Mouse (Mus musculus): ENCODE measurements around the gene Hoxb6.

The Hoxb6 gene

GRCm38 (mm10) chr11:96340698-96341365 is 48.6 kb downstream of the Hoxb6 start:
- DNase-seq, result peak; percentile 40

- peak; percentile 70 for DNase-seq
Measured at GRCm38 (mm10) chr11:96341701-96342575, 49.7 kb downstream of the Hoxb6 start.

GRCm38 (mm10) chr11:96342576-96342930 is 50.3 kb downstream of the Hoxb6 start:
- peak; percentile 17 for DNase-seq

- peak; percentile 12 for DNase-seq
Measured at GRCm38 (mm10) chr11:96343206-96343745, 51.0 kb downstream of the Hoxb6 start.

GRCm38 (mm10) chr11:96344061-96344877 is 52.0 kb downstream of the Hoxb6 start:
- peak; percentile 47 for DNase-seq

GRCm38 (mm10) chr11:96344878-96345159 is 52.5 kb downstream of the Hoxb6 start:
- DNase-seq, result no peak

- DNase-seq, result no peak
Measured at GRCm38 (mm10) chr11:96345220-96345892, 53.1 kb downstream of the Hoxb6 start.

GRCm38 (mm10) chr11:96345893-96346806 is 53.9 kb downstream of the Hoxb6 start:
- DNase-seq, result peak; percentile 71

- DNase-seq, result peak; percentile 58
Measured at GRCm38 (mm10) chr11:96346916-96347520, 54.7 kb downstream of the Hoxb6 start.

GRCm38 (mm10) chr11:96347717-96348116 is 55.4 kb downstream of the Hoxb6 start:
- DNase-seq, result no peak

GRCm38 (mm10) chr11:96348141-96348928 is 56.1 kb downstream of the Hoxb6 start:
- peak; percentile 80 for DNase-seq

GRCm38 (mm10) chr11:96348988-96349387 is 56.7 kb downstream of the Hoxb6 start:
- DNase-seq, result no peak

- peak; percentile 51 for DNase-seq
Measured at GRCm38 (mm10) chr11:96349491-96350340, 57.4 kb downstream of the Hoxb6 start.

GRCm38 (mm10) chr11:96350341-96350624 is 58.0 kb downstream of the Hoxb6 start, which contains the start of gene Hoxb2:
Gene Hoxb2 (plus strand): TSS chr11:96350525.
- no peak for DNase-seq

GRCm38 (mm10) chr11:96350791-96351190 is 58.5 kb downstream of the Hoxb6 start:
- DNase-seq, result no peak
